Mouse (Mus musculus): ENCODE data around the gene Tiparp. TPM values are rescaled to one million over a fixed set of nuclear protein-coding genes. Genes with fewer than 3 reads are reported as not detected.

Tiparp gene
- polyA plus RNA-seq, 1 experiment from 2014 or later = 33.3 TPM

GRCm38 (mm10) chr3:65563926-65564624 lies 35.9 kb downstream of the Tiparp start:
- Histone ChIP-seq H3K27ac (ENCODE audit: low read depth, low read length) (no peak overlapping the region), H3K9me3 (ENCODE audit: control insufficient read depth, low read length) (no peaks in the 10 kb centered on the region), H3K4me3 (ENCODE audit: low read depth, low read length) (no peak overlapping the region), H3K9ac (ENCODE audit: low read length) (no peak overlapping the region), H3K4me2 (ENCODE audit: low read depth) (no peak overlapping the region), H3K4me1 (ENCODE audit: control insufficient read depth, insufficient read depth, low read length) (no peaks in the 10 kb centered on the region), H3K36me3 (ENCODE audit: control insufficient read depth, insufficient read depth, low read length) (no peaks in the 10 kb centered on the region), H3K27me3 (ENCODE audit: control insufficient read depth, insufficient read depth, low read length) (no peaks in the 10 kb centered on the region)
- DNase-seq (ENCODE audit: low spot score) (peak; percentile 18), ATAC-seq (ENCODE audit: insufficient read depth, low FRiP score, low TSS enrichment) (no peak)
- 58% methylated on average over 6 of the region's 6 CpGs for WGBS

- no peak overlapping the region for H3K4me2 ChIP-seq (ENCODE audit: low read depth)
These were observed 37.6 kb downstream of the Tiparp start for GRCm38 (mm10) chr3:65565632-65566300.

GRCm38 (mm10) chr3:65569941-65570340 lies 41.7 kb downstream of the Tiparp start:
- Histone ChIP-seq H3K4me2 (ENCODE audit: low read depth) (no peak overlapping the region), H3K4me1 (ENCODE audit: control insufficient read depth, insufficient read depth, low read length) (no peaks in the 10 kb centered on the region), H3K9ac (ENCODE audit: low read length) (no peak overlapping the region), H3K9me3 (ENCODE audit: control insufficient read depth, low read length) (no peaks in the 10 kb centered on the region), H3K4me3 (ENCODE audit: low read depth, low read length) (no peak overlapping the region), H3K27ac (ENCODE audit: low read depth, low read length) (no peak overlapping the region), H3K36me3 (ENCODE audit: control insufficient read depth, insufficient read depth, low read length) (no peaks in the 10 kb centered on the region), H3K27me3 (ENCODE audit: control insufficient read depth, insufficient read depth, low read length) (no peaks in the 10 kb centered on the region)
- DNase-seq (ENCODE audit: low spot score) (no peak), ATAC-seq (ENCODE audit: insufficient read depth, low FRiP score, low TSS enrichment) (no peak)

More at GRCm38 (mm10) chr3:65565632-65566300, 37.6 kb downstream of the Tiparp start:
- DNase-seq (ENCODE audit: low spot score) (no peak), ATAC-seq (ENCODE audit: insufficient read depth, low FRiP score, low TSS enrichment) (no peak)
- Histone ChIP-seq H3K27me3 (ENCODE audit: control insufficient read depth, insufficient read depth, low read length) (no peaks in the 10 kb centered on the region), H3K4me3 (ENCODE audit: low read depth, low read length) (no peak overlapping the region), H3K9me3 (ENCODE audit: control insufficient read depth, low read length) (no peaks in the 10 kb centered on the region), H3K4me1 (ENCODE audit: control insufficient read depth, insufficient read depth, low read length) (no peaks in the 10 kb centered on the region), H3K27ac (ENCODE audit: low read depth, low read length) (no peak overlapping the region), H3K36me3 (ENCODE audit: control insufficient read depth, insufficient read depth, low read length) (no peaks in the 10 kb centered on the region), H3K9ac (ENCODE audit: low read length) (no peak overlapping the region)
- 54% methylated on average over 9 of the region's 9 CpGs for WGBS

GRCm38 (mm10) chr3:65573516-65573915 lies 45.3 kb downstream of the Tiparp start:
- DNase-seq (ENCODE audit: low spot score) (no peak), ATAC-seq (ENCODE audit: insufficient read depth, low FRiP score, low TSS enrichment) (no peak)
- Histone ChIP-seq H3K27ac (ENCODE audit: low read depth, low read length) (no peak overlapping the region), H3K4me2 (ENCODE audit: low read depth) (no peak overlapping the region), H3K4me3 (ENCODE audit: low read depth, low read length) (no peak overlapping the region), H3K36me3 (ENCODE audit: control insufficient read depth, insufficient read depth, low read length) (no peaks in the 10 kb centered on the region), H3K27me3 (ENCODE audit: control insufficient read depth, insufficient read depth, low read length) (no peaks in the 10 kb centered on the region), H3K9ac (ENCODE audit: low read length) (no peak overlapping the region), H3K9me3 (ENCODE audit: control insufficient read depth, low read length) (no peaks in the 10 kb centered on the region), H3K4me1 (ENCODE audit: control insufficient read depth, insufficient read depth, low read length) (no peaks in the 10 kb centered on the region)
- 51% methylated on average over 3 of the region's 3 CpGs for WGBS

GRCm38 (mm10) chr3:65577602-65578001 lies 49.4 kb downstream of the Tiparp start:
- Histone ChIP-seq H3K9me3 (ENCODE audit: control insufficient read depth, low read length) (no peaks in the 10 kb centered on the region), H3K9ac (ENCODE audit: low read length) (no peak overlapping the region), H3K27me3 (ENCODE audit: control insufficient read depth, insufficient read depth, low read length) (no peaks in the 10 kb centered on the region), H3K27ac (ENCODE audit: low read depth, low read length) (no peak overlapping the region), H3K4me1 (ENCODE audit: control insufficient read depth, insufficient read depth, low read length) (no peaks in the 10 kb centered on the region), H3K36me3 (ENCODE audit: control insufficient read depth, insufficient read depth, low read length) (no peaks in the 10 kb centered on the region), H3K4me2 (ENCODE audit: low read depth) (no peak overlapping the region), H3K4me3 (ENCODE audit: low read depth, low read length) (no peak overlapping the region)
- ATAC-seq (ENCODE audit: insufficient read depth, low FRiP score, low TSS enrichment) (no peak), DNase-seq (ENCODE audit: low spot score) (no peak)
- 88% methylated on average over 3 of the region's 3 CpGs for WGBS

GRCm38 (mm10) chr3:65579260-65579921 lies 51.2 kb downstream of the Tiparp start:
- Histone ChIP-seq H3K36me3 (ENCODE audit: control insufficient read depth, insufficient read depth, low read length) (no peaks in the 10 kb centered on the region), H3K4me1 (ENCODE audit: control insufficient read depth, insufficient read depth, low read length) (no peaks in the 10 kb centered on the region), H3K4me2 (ENCODE audit: low read depth) (no peak overlapping the region), H3K4me3 (ENCODE audit: low read depth, low read length) (no peak overlapping the region), H3K9ac (ENCODE audit: low read length) (no peak overlapping the region), H3K27ac (ENCODE audit: low read depth, low read length) (no peak overlapping the region), H3K27me3 (ENCODE audit: control insufficient read depth, insufficient read depth, low read length) (no peaks in the 10 kb centered on the region), H3K9me3 (ENCODE audit: control insufficient read depth, low read length) (no peaks in the 10 kb centered on the region)
- DNase-seq (ENCODE audit: low spot score) (no peak), ATAC-seq (ENCODE audit: insufficient read depth, low FRiP score, low TSS enrichment) (no peak)
- 72% methylated on average over 12 of the region's 12 CpGs for WGBS

GRCm38 (mm10) chr3:65581596-65581995 lies 53.4 kb downstream of the Tiparp start:
- WGBS = 89% methylated on average over 4 of the region's 4 CpGs
- Histone ChIP-seq H3K4me3 (ENCODE audit: low read depth, low read length) (no peak overlapping the region), H3K27me3 (ENCODE audit: control insufficient read depth, insufficient read depth, low read length) (no peaks in the 10 kb centered on the region), H3K9ac (ENCODE audit: low read length) (no peak overlapping the region), H3K4me1 (ENCODE audit: control insufficient read depth, insufficient read depth, low read length) (0 out of 2 replicates have a peak, but pooled peaks cover 6% of the 10 kb centered on the region), H3K27ac (ENCODE audit: low read depth, low read length) (no peak overlapping the region), H3K9me3 (ENCODE audit: control insufficient read depth, low read length) (no peaks in the 10 kb centered on the region), H3K36me3 (ENCODE audit: control insufficient read depth, insufficient read depth, low read length) (no peaks in the 10 kb centered on the region), H3K4me2 (ENCODE audit: low read depth) (no peak overlapping the region)
- no peak for ATAC-seq (ENCODE audit: insufficient read depth, low FRiP score, low TSS enrichment)
- no peak for DNase-seq (ENCODE audit: low spot score)

GRCm38 (mm10) chr3:65584329-65584728 lies 56.1 kb downstream of the Tiparp start:
- 85% methylated on average over 1 of the region's 1 CpGs for WGBS
- ATAC-seq (ENCODE audit: insufficient read depth, low FRiP score, low TSS enrichment) = no peak

More at GRCm38 (mm10) chr3:65584329-65584728, 56.1 kb downstream of the Tiparp start:
- no peak for DNase-seq (ENCODE audit: low spot score)
- H3K9me3 ChIP-seq (ENCODE audit: control insufficient read depth, low read length) = no peaks in the 10 kb centered on the region
- H3K4me3 ChIP-seq (ENCODE audit: low read depth, low read length) = no peak overlapping the region
- no peaks in the 10 kb centered on the region for H3K27me3 ChIP-seq (ENCODE audit: control insufficient read depth, insufficient read depth, low read length)
- H3K36me3 ChIP-seq (ENCODE audit: control insufficient read depth, insufficient read depth, low read length) = no peaks in the 10 kb centered on the region
- 0 out of 2 replicates have a peak, but pooled peaks cover 6% of the 10 kb centered on the region for H3K4me1 ChIP-seq (ENCODE audit: control insufficient read depth, insufficient read depth, low read length)
- H3K27ac ChIP-seq (ENCODE audit: low read depth, low read length) = no peak overlapping the region
- no peak overlapping the region for H3K4me2 ChIP-seq (ENCODE audit: low read depth)
- H3K9ac ChIP-seq (ENCODE audit: low read length) = no peak overlapping the region

Measured in neural tube, embryonic 11.5 days (tissue).